Comparison of ENCODE assay signal across 9 mouse cellular contexts in genomic region chr16:60435283-60435682, GRCm38 (mm10).
DNase-seq lines count a peak whose midpoint lies in the region; ATAC-seq and TF ChIP-seq lines count a peak whose summit lies in the region.
"Had no signal": no experiment of that assay in that cellular context is flagged by ENCODE, and none has a peak within 500 bp of the region (broad histone marks: within the 10 kb centered on the region; RNA-seq: fewer than 3 reads in every experiment).

No protein-coding gene starts in this region.

- no peaks in the 10 kb centered on the region for H3K27me3 ChIP-seq in forebrain, embryonic 10.5 days (ENCODE audit: poor library complexity, severe bottlenecking)
- H3K27me3 ChIP-seq in forebrain, embryonic 16.5 days (replicated peaks; ENCODE audit: control insufficient read depth, insufficient read depth, low read length): no peaks in the 10 kb centered on the region
- no peaks in the 10 kb centered on the region for H3K27me3 ChIP-seq in lung, postnatal 0 days (replicated peaks; ENCODE audit: insufficient read depth, low read length)
- H3K27me3 ChIP-seq: liver, embryonic 13.5 days had no signal

- TF ChIP-seq EP300 in lung, postnatal 0 days (IDR thresholded peaks at IDR 0.05): no peak

- no peak overlapping the region for H3K9ac ChIP-seq in forebrain, embryonic 16.5 days (replicated peaks; ENCODE audit: low read depth, low read length)
- no peak overlapping the region for H3K9ac ChIP-seq in lung, postnatal 0 days (replicated peaks; ENCODE audit: low read depth)
- H3K9ac ChIP-seq: liver, embryonic 13.5 days had no signal

- no peak overlapping the region for H3K4me2 ChIP-seq in forebrain, embryonic 16.5 days (ENCODE audit: low read length)
- no peak overlapping the region for H3K4me2 ChIP-seq in lung, postnatal 0 days (replicated peaks; ENCODE audit: low read depth, low read length)
- H3K4me2 ChIP-seq: liver, embryonic 13.5 days had no signal

- no peak for ATAC-seq in forebrain, embryonic 16.5 days
- ATAC-seq in lung, postnatal 0 days: no peak

- no peaks in the 10 kb centered on the region for H3K9me3 ChIP-seq in forebrain, embryonic 10.5 days
- no peaks in the 10 kb centered on the region for H3K9me3 ChIP-seq in forebrain, embryonic 16.5 days (ENCODE audit: control insufficient read depth, low read length)
- no peaks in the 10 kb centered on the region for H3K9me3 ChIP-seq in lung, postnatal 0 days (ENCODE audit: low read length)
- H3K9me3 ChIP-seq: liver, embryonic 13.5 days had no signal

- H3K27ac ChIP-seq in forebrain, embryonic 10.5 days: no peak overlapping the region
- H3K27ac ChIP-seq in forebrain, embryonic 16.5 days (ENCODE audit: low read length): no peak overlapping the region
- no peak overlapping the region for H3K27ac ChIP-seq in lung, postnatal 0 days (ENCODE audit: low read length)
- H3K27ac ChIP-seq: liver, embryonic 13.5 days had no signal

- H3K4me3 ChIP-seq in forebrain, embryonic 10.5 days: no peak overlapping the region
- H3K4me3 ChIP-seq in forebrain, embryonic 16.5 days (replicated peaks; ENCODE audit: low read length): no peak overlapping the region
- H3K4me3 ChIP-seq in lung, postnatal 0 days (ENCODE audit: low read depth, low read length): no peak overlapping the region
- H3K4me3 ChIP-seq in lung, adult 2 months (replicated peaks; ENCODE audit: extremely low read depth, low read depth, low read length): no peak overlapping the region
- H3K4me3 ChIP-seq: liver, embryonic 13.5 days had no signal

- peak; percentile 16 for DNase-seq in forebrain, embryonic 10.5 days (ENCODE audit: extremely low spot score, low spot score)
- no peak for DNase-seq in lung, postnatal 0 days (ENCODE audit: low spot score)
- no peak for DNase-seq in lung, postnatal 14 days
- peak; percentile 3 to 4 for DNase-seq in adrenal gland, postnatal 4 days (ENCODE audit: low spot score in 2 of 2)
- peak; percentile 14 for DNase-seq in heart, postnatal 4 days
- no peak for DNase-seq in lung, adult 2 months
- no peak for DNase-seq in lung, postnatal 36 days
- DNase-seq: liver, embryonic 13.5 days had no signal

- TF ChIP-seq POLR2A in lung, adult 2 months (IDR thresholded peaks at IDR 0.05; ENCODE audit: borderline replicate concordance, extremely low read depth, low read depth, low read length): no peak

- H3K36me3 ChIP-seq in forebrain, embryonic 10.5 days (replicated peaks): no peaks in the 10 kb centered on the region
- H3K36me3 ChIP-seq in forebrain, embryonic 16.5 days (ENCODE audit: control insufficient read depth, insufficient read depth): no peaks in the 10 kb centered on the region
- no peaks in the 10 kb centered on the region for H3K36me3 ChIP-seq in lung, postnatal 0 days (ENCODE audit: insufficient read depth, low read length)
- H3K36me3 ChIP-seq: liver, embryonic 13.5 days had no signal

- TF ChIP-seq CTCF in lung, postnatal 0 days (IDR thresholded peaks at IDR 0.05): peak; percentile 4; the same call in 1 of the 2 replicates
- TF ChIP-seq CTCF in lung, adult 2 months (IDR thresholded peaks at IDR 0.05; ENCODE audit: insufficient read depth, low read length): no peak

- H3K4me1 ChIP-seq in forebrain, embryonic 10.5 days: no peaks in the 10 kb centered on the region
- no peaks in the 10 kb centered on the region for H3K4me1 ChIP-seq in forebrain, embryonic 16.5 days (replicated peaks; ENCODE audit: control insufficient read depth, insufficient read depth, low read length)
- no peaks in the 10 kb centered on the region for H3K4me1 ChIP-seq in lung, postnatal 0 days (ENCODE audit: insufficient read depth, low read depth, low read length)
- no peaks in the 10 kb centered on the region for H3K4me1 ChIP-seq in lung, adult 2 months (ENCODE audit: control insufficient read depth, insufficient read depth, low read length)
- H3K4me1 ChIP-seq: liver, embryonic 13.5 days had no signal

- WGBS in forebrain, embryonic 10.5 days: 81% methylated on average over 1 of the region's 1 CpGs
- 90% methylated on average over 1 of the region's 1 CpGs for WGBS in forebrain, embryonic 16.5 days
- 76% methylated on average over 1 of the region's 1 CpGs for WGBS in lung, postnatal 0 days
- 78% methylated on average over 1 of the region's 1 CpGs for WGBS in lung, adult 2 months

Comparison
In these comparisons a context has a peak if more than half of its experiments do, and no peak if none do; other contexts are left out.
1. DNase-seq: peak in forebrain, embryonic 10.5 days (single experiment), adrenal gland, postnatal 4 days (2 of 2) and heart, postnatal 4 days (single experiment); none in lung, postnatal 0 days (single experiment), lung, postnatal 14 days (single experiment), lung, adult 2 months (single experiment) and lung, postnatal 36 days (single experiment).